Mouse (Mus musculus): Measurements from ENCODE around the gene Spg7. TPM values are rescaled to one million over a fixed set of nuclear protein-coding genes. Genes with fewer than 3 reads are reported as not detected.

Spg7 gene
- polyA plus RNA-seq, 1 experiment: 79.3 TPM

- peak overlapping the region; percentile 18; the same call in 1 of the 2 replicates for H3K27ac ChIP-seq (ENCODE audit: insufficient read depth, low read length)
- TF ChIP-seq EP300 (IDR thresholded peaks at IDR 0.05; ENCODE audit: insufficient read depth, low read depth, low read length) (no peak), POLR2A (IDR thresholded peaks at IDR 0.05; ENCODE audit: insufficient read depth, low read length) (no peak), CTCF (IDR thresholded peaks at IDR 0.05; ENCODE audit: low read depth, low read length) (no peak)
- H3K27me3 ChIP-seq (ENCODE audit: control insufficient read depth, insufficient read depth, low read length, poor library complexity, severe bottlenecking): no peaks in the 10 kb centered on the region
- no peak overlapping the region for H3K4me3 ChIP-seq (ENCODE audit: low read depth, low read length)
- 0 out of 2 replicates have a peak, but pooled peaks cover 8% of the 10 kb centered on the region for H3K36me3 ChIP-seq (ENCODE audit: control insufficient read depth, insufficient read depth, low read length, poor library complexity, severe bottlenecking)
- no peak overlapping the region for H3K9ac ChIP-seq (ENCODE audit: low read depth, poor library complexity, severe bottlenecking)
- H3K4me1 ChIP-seq (ENCODE audit: control insufficient read depth, insufficient read depth, low read length): no peaks in the 10 kb centered on the region
- no peaks in the 10 kb centered on the region for H3K9me3 ChIP-seq (replicated peaks; ENCODE audit: control insufficient read depth, insufficient read depth, low read length, poor library complexity, severe bottlenecking)
These were observed 24.4 kb upstream of the Spg7 start for GRCm38 (mm10) chr8:123038351-123038750.

- H3K27ac ChIP-seq (ENCODE audit: insufficient read depth, low read length): no peak overlapping the region
- H3K27me3 ChIP-seq (ENCODE audit: control insufficient read depth, insufficient read depth, low read length, poor library complexity, severe bottlenecking): no peaks in the 10 kb centered on the region
- H3K4me1 ChIP-seq (ENCODE audit: control insufficient read depth, insufficient read depth, low read length): no peaks in the 10 kb centered on the region
- TF ChIP-seq EP300 (IDR thresholded peaks at IDR 0.05; ENCODE audit: insufficient read depth, low read depth, low read length) (no peak), POLR2A (IDR thresholded peaks at IDR 0.05; ENCODE audit: insufficient read depth, low read length) (no peak), CTCF (IDR thresholded peaks at IDR 0.05; ENCODE audit: low read depth, low read length) (no peak)
- H3K36me3 ChIP-seq (ENCODE audit: control insufficient read depth, insufficient read depth, low read length, poor library complexity, severe bottlenecking): peaks cover 11% of the 10 kb centered on the region
- H3K4me3 ChIP-seq (ENCODE audit: low read depth, low read length): no peak overlapping the region
- H3K9me3 ChIP-seq (replicated peaks; ENCODE audit: control insufficient read depth, insufficient read depth, low read length, poor library complexity, severe bottlenecking): no peaks in the 10 kb centered on the region
- H3K9ac ChIP-seq (ENCODE audit: low read depth, poor library complexity, severe bottlenecking): peak overlapping the region; percentile 100; the same call in 1 of the 2 replicates
These were observed 23.2 kb upstream of the Spg7 start for GRCm38 (mm10) chr8:123039376-123040109.

- Histone ChIP-seq H3K9ac (ENCODE audit: low read depth, poor library complexity, severe bottlenecking) (peak overlapping the region; percentile 100), H3K9me3 (replicated peaks; ENCODE audit: control insufficient read depth, insufficient read depth, low read length, poor library complexity, severe bottlenecking) (no peaks in the 10 kb centered on the region), H3K4me1 (ENCODE audit: control insufficient read depth, insufficient read depth, low read length) (no peaks in the 10 kb centered on the region), H3K27ac (ENCODE audit: insufficient read depth, low read length) (no peak overlapping the region), H3K4me3 (ENCODE audit: low read depth, low read length) (0 out of 2 replicates have a peak overlapping the region, but pooled peaks have one; percentile 29), H3K27me3 (ENCODE audit: control insufficient read depth, insufficient read depth, low read length, poor library complexity, severe bottlenecking) (no peaks in the 10 kb centered on the region), H3K36me3 (ENCODE audit: control insufficient read depth, insufficient read depth, low read length, poor library complexity, severe bottlenecking) (peaks cover 7% of the 10 kb centered on the region)
- TF ChIP-seq POLR2A (IDR thresholded peaks at IDR 0.05; ENCODE audit: insufficient read depth, low read length): no peak
- no peak for TF ChIP-seq CTCF (IDR thresholded peaks at IDR 0.05; ENCODE audit: low read depth, low read length)
- no peak for TF ChIP-seq EP300 (IDR thresholded peaks at IDR 0.05; ENCODE audit: insufficient read depth, low read depth, low read length)
These were observed 22.6 kb upstream of the Spg7 start for GRCm38 (mm10) chr8:123040110-123040650.

GRCm38 (mm10) chr8:123041008-123041773, 21.6 kb upstream of the Spg7 start:
- Histone ChIP-seq H3K9ac (ENCODE audit: low read depth, poor library complexity, severe bottlenecking) (peak overlapping the region; percentile 100), H3K4me1 (ENCODE audit: control insufficient read depth, insufficient read depth, low read length) (no peaks in the 10 kb centered on the region), H3K27me3 (ENCODE audit: control insufficient read depth, insufficient read depth, low read length, poor library complexity, severe bottlenecking) (no peaks in the 10 kb centered on the region), H3K27ac (ENCODE audit: insufficient read depth, low read length) (peak overlapping the region; percentile 36), H3K9me3 (replicated peaks; ENCODE audit: control insufficient read depth, insufficient read depth, low read length, poor library complexity, severe bottlenecking) (no peaks in the 10 kb centered on the region), H3K36me3 (ENCODE audit: control insufficient read depth, insufficient read depth, low read length, poor library complexity, severe bottlenecking) (peaks cover 7% of the 10 kb centered on the region), H3K4me3 (ENCODE audit: low read depth, low read length) (peak overlapping the region; percentile 79)
- TF ChIP-seq POLR2A (IDR thresholded peaks at IDR 0.05; ENCODE audit: insufficient read depth, low read length) (no peak), EP300 (IDR thresholded peaks at IDR 0.05; ENCODE audit: insufficient read depth, low read depth, low read length) (no peak), CTCF (IDR thresholded peaks at IDR 0.05; ENCODE audit: low read depth, low read length) (no peak)

- Histone ChIP-seq H3K9ac (ENCODE audit: low read depth, poor library complexity, severe bottlenecking) (peak overlapping the region; percentile 100), H3K27ac (ENCODE audit: insufficient read depth, low read length) (peak overlapping the region; percentile 36; the same call in 1 of the 2 replicates), H3K36me3 (ENCODE audit: control insufficient read depth, insufficient read depth, low read length, poor library complexity, severe bottlenecking) (peaks cover 7% of the 10 kb centered on the region), H3K4me1 (ENCODE audit: control insufficient read depth, insufficient read depth, low read length) (no peaks in the 10 kb centered on the region), H3K4me3 (ENCODE audit: low read depth, low read length) (peak overlapping the region; percentile 79), H3K9me3 (replicated peaks; ENCODE audit: control insufficient read depth, insufficient read depth, low read length, poor library complexity, severe bottlenecking) (no peaks in the 10 kb centered on the region), H3K27me3 (ENCODE audit: control insufficient read depth, insufficient read depth, low read length, poor library complexity, severe bottlenecking) (no peaks in the 10 kb centered on the region)
- TF ChIP-seq POLR2A (IDR thresholded peaks at IDR 0.05; ENCODE audit: insufficient read depth, low read length) (no peak), EP300 (IDR thresholded peaks at IDR 0.05; ENCODE audit: insufficient read depth, low read depth, low read length) (no peak), CTCF (IDR thresholded peaks at IDR 0.05; ENCODE audit: low read depth, low read length) (no peak)
These were observed 21.0 kb upstream of the Spg7 start for GRCm38 (mm10) chr8:123041774-123042105.

Data from ES-Bruce4 (cell line).